Mouse (Mus musculus): ENCODE data around the gene Itih4. TPM values are rescaled to one million over a fixed set of nuclear protein-coding genes. Genes with fewer than 3 reads are reported as not detected.
A peak's percentile ranks its signal among the peaks of the same experiment; 100 is the strongest.

Itih4 gene
- polyA plus RNA-seq, 1 experiment from 2014 or later, result 27.0 TPM

- Histone ChIP-seq H3K27ac (no peak overlapping the region), H3K4me1 (replicated peaks) (peaks cover 33% of the 10 kb centered on the region), H3K4me2 (no peak overlapping the region), H3K36me3 (0 out of 2 replicates have a peak, but pooled peaks cover 5% of the 10 kb centered on the region), H3K9ac (no peak overlapping the region), H3K4me3 (replicated peaks) (no peak overlapping the region), H3K27me3 (no peaks in the 10 kb centered on the region), H3K9me3 (replicated peaks) (no peaks in the 10 kb centered on the region)
- DNase-seq, result no peak
- ATAC-seq (ENCODE audit: low read depth), result no peak
- 73% methylated on average over 8 of the region's 8 CpGs for WGBS (ENCODE audit: insufficient replicate concordance)
Observed at GRCm38 (mm10) chr14:30880251-30880650, 6.0 kb upstream of the Itih4 start.

- DNase-seq, result peak; percentile 17
- Histone ChIP-seq H3K4me1 (replicated peaks) (peaks cover 31% of the 10 kb centered on the region), H3K36me3 (0 out of 2 replicates have a peak, but pooled peaks cover 1% of the 10 kb centered on the region), H3K4me2 (no peak overlapping the region), H3K4me3 (replicated peaks) (no peak overlapping the region), H3K27me3 (no peaks in the 10 kb centered on the region), H3K9me3 (replicated peaks) (no peaks in the 10 kb centered on the region), H3K9ac (no peak overlapping the region), H3K27ac (no peak overlapping the region)
- no peak for ATAC-seq (ENCODE audit: low read depth)
- 68% methylated on average over 17 of the region's 17 CpGs for WGBS (ENCODE audit: insufficient replicate concordance)
Observed at GRCm38 (mm10) chr14:30880811-30881717, 5.2 kb upstream of the Itih4 start.

- H3K9me3 ChIP-seq (replicated peaks), result no peaks in the 10 kb centered on the region
- no peak overlapping the region for H3K4me2 ChIP-seq
- no peak overlapping the region for H3K27ac ChIP-seq
- no peaks in the 10 kb centered on the region for H3K36me3 ChIP-seq
- H3K27me3 ChIP-seq, result no peaks in the 10 kb centered on the region
- H3K9ac ChIP-seq, result no peak overlapping the region
- DNase-seq (no peak), ATAC-seq (ENCODE audit: low read depth) (no peak; the same call in 1 of the 2 replicates)
- H3K4me1 ChIP-seq (replicated peaks), result peaks cover 26% of the 10 kb centered on the region
- H3K4me3 ChIP-seq (replicated peaks), result no peak overlapping the region
- WGBS (ENCODE audit: insufficient replicate concordance), result 76% methylated on average over 3 of the region's 3 CpGs
Observed at GRCm38 (mm10) chr14:30881718-30882108, 4.6 kb upstream of the Itih4 start.

DNA sequence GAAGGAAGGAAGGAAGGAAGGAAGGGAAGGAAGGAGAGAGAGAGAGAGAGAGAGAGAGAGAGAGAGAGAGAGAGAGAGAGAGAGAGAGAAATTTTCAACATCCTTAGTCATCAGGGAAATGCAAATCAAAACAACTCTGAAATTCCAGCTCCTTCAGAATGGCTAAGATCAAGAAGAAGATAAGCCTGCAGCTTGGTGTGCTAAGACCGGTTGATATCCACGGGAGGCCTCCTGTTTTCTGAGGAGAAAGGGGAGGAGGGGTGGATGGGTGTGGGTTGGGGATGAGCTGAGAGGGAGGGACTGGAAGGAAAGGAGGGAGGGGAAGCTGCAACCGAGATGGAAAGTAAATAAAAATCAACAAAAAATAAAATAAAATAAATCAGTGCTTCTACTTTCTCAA lies 978 bp upstream of the Itih4 start:
- H3K4me1 ChIP-seq (replicated peaks), result peaks cover 21% of the 10 kb centered on the region
- no peaks in the 10 kb centered on the region for H3K9me3 ChIP-seq (replicated peaks)
- no peak overlapping the region for H3K27ac ChIP-seq
- H3K4me2 ChIP-seq, result no peak overlapping the region
- no peak overlapping the region for H3K4me3 ChIP-seq (replicated peaks)
- 11% methylated on average over 3 of the region's 3 CpGs for WGBS (ENCODE audit: insufficient replicate concordance)
- H3K27me3 ChIP-seq, result no peaks in the 10 kb centered on the region
- H3K36me3 ChIP-seq, result no peaks in the 10 kb centered on the region
- ATAC-seq (ENCODE audit: low read depth) (no peak), DNase-seq (no peak)
- H3K9ac ChIP-seq, result no peak overlapping the region

DNA sequence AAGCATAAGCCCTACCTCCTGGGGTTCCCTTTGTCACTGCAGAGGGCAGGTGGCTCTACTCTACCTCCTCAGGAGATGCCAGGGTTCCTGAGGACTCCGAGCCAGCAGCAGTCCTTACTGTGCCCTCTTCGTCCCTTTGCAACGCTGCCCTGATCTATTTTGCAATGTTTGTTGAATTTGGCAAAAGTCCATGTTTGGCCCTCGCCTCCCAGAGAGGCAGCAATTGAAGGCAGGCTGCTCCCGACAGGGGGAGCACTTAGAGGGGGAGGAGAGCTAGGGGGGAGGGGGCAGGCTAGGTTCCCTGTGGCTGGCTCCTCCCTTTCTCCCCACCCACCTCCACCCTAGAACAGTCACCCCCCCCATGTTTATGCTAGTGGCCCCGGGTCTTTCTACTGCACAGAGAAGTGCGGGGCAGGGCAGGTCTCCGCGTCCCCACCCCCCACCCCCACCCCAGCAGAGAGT lies 2.0 kb downstream of the Itih4 start:
- no peaks in the 10 kb centered on the region for H3K36me3 ChIP-seq
- no peaks in the 10 kb centered on the region for H3K9me3 ChIP-seq (replicated peaks)
- no peak overlapping the region for H3K9ac ChIP-seq
- peak overlapping the region; percentile 38 for H3K4me2 ChIP-seq
- 15% methylated on average over 9 of the region's 9 CpGs for WGBS (ENCODE audit: insufficient replicate concordance)
- H3K27ac ChIP-seq, result no peak overlapping the region
- H3K4me1 ChIP-seq (replicated peaks), result peaks cover 16% of the 10 kb centered on the region
- no peaks in the 10 kb centered on the region for H3K27me3 ChIP-seq
- DNase-seq (no peak), ATAC-seq (ENCODE audit: low read depth) (peak; percentile 60)
- no peak overlapping the region for H3K4me3 ChIP-seq (replicated peaks)

GRCm38 (mm10) chr14:30899972-30900371 lies 13.7 kb downstream of the Itih4 start:
- no peak for ATAC-seq (ENCODE audit: low read depth)
- no peaks in the 10 kb centered on the region for H3K9me3 ChIP-seq (replicated peaks)

GRCm38 (mm10) chr14:30902628-30903027 lies 16.4 kb downstream of the Itih4 start:
- no peak for ATAC-seq (ENCODE audit: low read depth)
- H3K36me3 ChIP-seq, result no peaks in the 10 kb centered on the region
- 69% methylated on average over 5 of the region's 5 CpGs for WGBS (ENCODE audit: insufficient replicate concordance)
- DNase-seq, result no peak
- H3K27me3 ChIP-seq, result no peaks in the 10 kb centered on the region
- no peak overlapping the region for H3K4me2 ChIP-seq
- H3K9ac ChIP-seq, result no peak overlapping the region
- peaks cover 3% of the 10 kb centered on the region; the same call in 1 of the 2 replicates for H3K4me1 ChIP-seq (replicated peaks)
- H3K27ac ChIP-seq, result no peak overlapping the region
- no peak overlapping the region for H3K4me3 ChIP-seq (replicated peaks)
- H3K9me3 ChIP-seq (replicated peaks), result no peaks in the 10 kb centered on the region

More at GRCm38 (mm10) chr14:30899972-30900371, 13.7 kb downstream of the Itih4 start:
- 43% methylated on average over 3 of the region's 3 CpGs for WGBS (ENCODE audit: insufficient replicate concordance)
- H3K4me3 ChIP-seq (replicated peaks), result no peak overlapping the region
- no peak overlapping the region for H3K27ac ChIP-seq
- no peak overlapping the region for H3K9ac ChIP-seq
- no peaks in the 10 kb centered on the region for H3K27me3 ChIP-seq
- peaks cover 10% of the 10 kb centered on the region; the same call in 1 of the 2 replicates for H3K4me1 ChIP-seq (replicated peaks)
- H3K4me2 ChIP-seq, result no peak overlapping the region
- no peaks in the 10 kb centered on the region for H3K36me3 ChIP-seq
- DNase-seq, result no peak

- no peak overlapping the region for H3K4me3 ChIP-seq (replicated peaks)
- no peaks in the 10 kb centered on the region for H3K36me3 ChIP-seq
- no peak for ATAC-seq (ENCODE audit: low read depth)
- 45% methylated on average over 3 of the region's 3 CpGs for WGBS (ENCODE audit: insufficient replicate concordance)
- no peak overlapping the region for H3K9ac ChIP-seq
- no peaks in the 10 kb centered on the region for H3K9me3 ChIP-seq (replicated peaks)
- H3K4me2 ChIP-seq, result no peak overlapping the region
- H3K27ac ChIP-seq, result no peak overlapping the region
- no peaks in the 10 kb centered on the region for H3K27me3 ChIP-seq
- H3K4me1 ChIP-seq (replicated peaks), result peaks cover 7% of the 10 kb centered on the region; the same call in 1 of the 2 replicates
- no peak for DNase-seq
Observed at GRCm38 (mm10) chr14:30903036-30903435, 16.8 kb downstream of the Itih4 start.

DNA sequence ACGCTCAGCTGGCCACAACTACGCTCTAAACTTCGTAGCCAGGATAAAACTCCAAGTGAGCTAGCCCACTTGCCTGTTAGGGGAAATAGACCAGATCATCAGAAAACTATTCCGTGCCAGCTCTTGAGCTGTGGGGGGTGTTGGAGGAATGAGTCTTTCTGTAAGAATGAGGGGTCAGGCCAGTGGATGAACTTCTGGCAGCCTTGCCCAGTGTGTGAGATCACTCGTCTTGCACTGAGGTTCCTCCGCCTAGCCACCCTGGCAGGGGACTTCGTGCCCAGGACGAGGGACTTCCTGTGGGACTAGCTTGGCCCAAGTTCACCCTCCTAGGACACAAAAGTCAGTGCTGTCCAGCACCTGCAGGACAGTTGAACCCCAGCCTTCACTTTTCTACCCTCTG lies 18.0 kb downstream of the Itih4 start:
- WGBS (ENCODE audit: insufficient replicate concordance), result 63% methylated on average over 8 of the region's 8 CpGs
- Histone ChIP-seq H3K9me3 (replicated peaks) (no peaks in the 10 kb centered on the region), H3K36me3 (no peaks in the 10 kb centered on the region), H3K4me3 (replicated peaks) (no peak overlapping the region), H3K27me3 (no peaks in the 10 kb centered on the region), H3K4me1 (replicated peaks) (peaks cover 13% of the 10 kb centered on the region), H3K4me2 (no peak overlapping the region), H3K9ac (no peak overlapping the region), H3K27ac (no peak overlapping the region)
- DNase-seq (no peak), ATAC-seq (ENCODE audit: low read depth) (no peak)

GRCm38 (mm10) chr14:30906001-30906400 lies 19.7 kb downstream of the Itih4 start:
- Histone ChIP-seq H3K36me3 (no peaks in the 10 kb centered on the region), H3K27ac (no peak overlapping the region), H3K4me3 (replicated peaks) (no peak overlapping the region), H3K9me3 (replicated peaks) (no peaks in the 10 kb centered on the region), H3K4me1 (replicated peaks) (peaks cover 13% of the 10 kb centered on the region), H3K9ac (no peak overlapping the region), H3K27me3 (no peaks in the 10 kb centered on the region), H3K4me2 (no peak overlapping the region)
- ATAC-seq (ENCODE audit: low read depth) (no peak), DNase-seq (no peak)
- WGBS (ENCODE audit: insufficient replicate concordance), result 62% methylated on average over 6 of the region's 6 CpGs

DNA sequence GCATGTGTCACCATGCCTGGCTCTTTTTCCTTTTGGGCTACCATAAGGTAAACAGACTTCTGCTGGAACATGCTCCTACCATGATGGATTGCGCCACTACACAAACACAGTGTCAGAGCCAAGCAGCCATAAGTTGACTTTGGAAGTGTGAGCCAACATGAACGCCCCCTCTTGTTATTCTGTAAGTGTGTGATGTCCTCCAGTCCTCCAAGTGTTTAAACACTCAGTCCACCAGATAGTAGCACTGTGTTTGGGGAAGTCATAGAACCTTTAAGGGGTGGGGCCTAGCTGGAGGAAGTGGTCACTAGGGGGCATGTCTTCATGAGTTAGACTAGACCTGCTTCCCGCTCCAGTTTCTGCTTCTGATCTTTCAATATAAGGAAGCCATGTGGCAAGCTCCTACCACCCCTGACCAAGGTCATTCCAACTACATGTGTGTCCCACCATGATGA lies 21.6 kb downstream of the Itih4 start:
- H3K27ac ChIP-seq, result peak overlapping the region; percentile 3; the same call in 1 of the 2 replicates
- no peak overlapping the region for H3K4me2 ChIP-seq
- peak; percentile 63 for ATAC-seq (ENCODE audit: low read depth)
- DNase-seq, result no peak
- H3K27me3 ChIP-seq, result no peaks in the 10 kb centered on the region
- H3K36me3 ChIP-seq, result no peaks in the 10 kb centered on the region
- H3K9me3 ChIP-seq (replicated peaks), result no peaks in the 10 kb centered on the region
- 44% methylated on average over 3 of the region's 3 CpGs for WGBS (ENCODE audit: insufficient replicate concordance)
- no peak overlapping the region for H3K9ac ChIP-seq
- H3K4me3 ChIP-seq (replicated peaks), result no peak overlapping the region
- H3K4me1 ChIP-seq (replicated peaks), result peaks cover 13% of the 10 kb centered on the region

All from liver, embryonic 13.5 days (tissue).